Mouse (Mus musculus): ENCODE measurements around the gene Nol6. TPM values are rescaled to one million over a fixed set of nuclear protein-coding genes. Genes with fewer than 3 reads are reported as not detected.
"Not testable (repeated sequence)": the region's sequence is repeated elsewhere in the genome, so short reads cannot be mapped to it uniquely, and the experiment has no call there.

The Nol6 gene
- total RNA-seq, 2 experiments from 2014 or later: 15.3 to 16.3 TPM

DNA sequence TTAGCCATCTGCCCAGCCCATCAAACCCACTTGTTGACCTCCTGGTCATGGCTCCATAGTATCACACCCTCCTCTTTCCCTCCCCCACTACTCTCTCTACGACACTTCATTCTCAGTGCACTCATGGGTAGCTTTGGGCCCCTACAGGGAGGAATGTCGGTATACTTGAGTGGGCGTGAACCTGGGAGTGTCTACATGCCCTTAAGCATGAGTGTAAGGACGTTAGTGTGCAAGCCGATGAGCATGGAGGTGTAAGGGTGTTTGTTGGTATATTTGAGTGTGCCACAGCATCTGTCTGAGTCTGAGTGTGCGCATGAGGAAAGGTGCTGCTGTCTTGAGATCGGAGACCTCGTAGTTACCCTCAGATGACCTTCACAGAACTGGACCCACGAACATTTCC lies 37.3 kb downstream of the Nol6 start:
- DNase-seq (ENCODE audit: low spot score): no peak

- DNase-seq (ENCODE audit: low spot score): no peak
These were observed 39.4 kb downstream of the Nol6 start for GRCm38 (mm10) chr4:41084819-41085218.

- DNase-seq (ENCODE audit: low spot score): not testable (repeated sequence)
These were observed 41.5 kb downstream of the Nol6 start for GRCm38 (mm10) chr4:41082803-41083202.

DNA sequence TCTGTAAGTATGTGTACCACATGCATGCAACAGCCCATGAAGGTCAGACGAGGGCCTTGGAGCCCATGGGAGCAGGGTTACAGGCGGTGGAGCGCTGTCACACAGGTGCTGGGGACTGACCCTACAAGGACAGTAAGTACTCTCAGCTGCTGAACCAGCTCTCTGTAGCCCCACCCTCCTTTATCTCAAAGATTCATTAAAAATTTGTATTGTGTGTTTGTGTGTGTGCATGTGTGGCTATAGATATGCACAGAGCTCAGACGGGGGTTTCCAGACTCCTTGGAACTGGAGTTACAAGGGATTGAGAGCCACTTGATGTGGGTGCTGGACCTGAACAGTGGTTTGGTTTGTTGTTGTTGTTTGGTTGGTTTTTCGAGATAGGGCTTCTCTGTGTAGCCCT lies 42.5 kb downstream of the Nol6 start:
- no peak for DNase-seq (ENCODE audit: low spot score)

- DNase-seq (ENCODE audit: low spot score): no peak
These were observed 45.5 kb downstream of the Nol6 start for GRCm38 (mm10) chr4:41078726-41079125.

DNA sequence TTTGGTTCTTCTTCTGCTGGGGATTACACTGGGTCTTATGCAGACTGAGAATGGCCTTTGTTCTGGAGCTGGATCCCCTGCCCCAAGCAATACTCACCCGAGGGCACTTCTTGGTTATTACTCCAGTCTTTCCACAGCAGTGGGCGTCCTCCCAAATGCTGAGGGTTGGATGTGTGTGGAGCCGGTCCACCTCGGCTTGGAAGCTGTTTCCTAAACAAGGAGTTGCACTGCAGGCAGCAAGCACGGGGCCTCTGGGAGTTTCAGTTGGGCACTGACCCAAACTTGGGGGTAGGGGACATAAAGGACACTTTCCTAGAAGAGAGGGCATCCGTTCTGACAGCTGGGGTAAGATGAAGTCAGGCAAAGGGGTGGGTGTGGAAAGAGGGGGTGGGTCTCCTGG lies 49.8 kb downstream of the Nol6 start:
- DNase-seq (ENCODE audit: low spot score): no peak

DNA sequence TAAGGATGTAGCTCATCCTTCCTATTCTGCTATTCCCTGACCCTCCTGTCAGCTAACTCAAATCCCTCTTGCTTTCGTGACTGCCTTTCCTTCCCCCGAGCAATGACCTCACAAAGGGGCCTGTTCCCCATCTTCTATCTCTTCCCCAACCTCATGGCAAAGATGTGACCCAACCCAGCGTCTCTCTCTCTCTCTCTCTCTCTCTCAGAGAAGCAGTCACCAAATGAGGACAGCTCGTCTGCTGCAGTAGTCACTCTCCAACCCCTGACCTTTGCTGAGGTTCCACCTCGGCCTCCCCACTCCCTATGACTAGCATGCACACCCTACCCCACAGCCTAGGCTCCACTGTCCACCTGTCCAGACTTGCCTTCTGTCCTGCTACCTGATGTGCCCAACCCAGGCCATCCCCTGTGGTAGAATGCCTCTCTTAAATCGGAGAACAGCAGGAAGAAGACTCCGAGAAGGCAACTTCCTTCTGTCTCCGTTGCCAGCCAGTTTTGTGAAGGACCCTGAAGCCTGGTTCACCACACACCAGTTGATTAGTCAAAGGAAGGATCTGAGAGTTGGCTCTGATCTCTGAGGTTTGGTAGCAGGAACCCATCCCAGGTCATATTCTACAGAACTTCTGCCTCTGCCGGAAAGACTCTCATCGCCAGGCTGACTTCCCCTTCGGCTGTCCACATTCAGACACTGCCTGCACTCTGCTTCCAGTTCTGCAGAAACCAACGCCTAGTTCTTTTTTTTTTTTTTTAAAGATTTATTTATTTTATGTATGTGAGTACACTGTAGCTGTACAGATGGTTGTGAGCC lies 51.0 kb downstream of the Nol6 start:
- DNase-seq (ENCODE audit: low spot score): no peak

GRCm38 (mm10) chr4:41071500-41072429 lies 52.5 kb downstream of the Nol6 start:
- no peak for DNase-seq (ENCODE audit: low spot score)

DNA sequence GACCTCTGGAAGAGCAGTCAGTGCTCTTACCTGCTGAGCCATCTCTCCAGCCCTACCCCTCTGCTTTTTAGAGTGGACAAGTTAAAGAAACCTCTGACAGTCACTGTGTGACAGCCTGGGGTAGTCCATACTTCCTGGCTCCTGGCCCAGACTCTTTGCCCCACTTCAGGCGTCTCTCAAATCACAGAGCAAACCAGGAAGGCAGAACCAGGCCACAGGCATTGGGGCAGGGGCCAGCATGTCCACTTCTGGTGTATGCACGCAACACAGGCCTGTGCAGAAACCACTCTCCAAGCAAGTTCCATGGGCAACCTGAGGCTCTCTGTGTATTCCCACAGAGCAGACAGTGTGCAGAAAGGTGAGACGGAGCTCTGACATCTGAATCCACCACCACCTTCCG lies 59.1 kb downstream of the Nol6 start:
- no peak for DNase-seq (ENCODE audit: low spot score)

Other genes starting within 250 kb of the Nol6 start
- not detected for gene Spink4, start 204.4 kb downstream of the Nol6 start, total RNA-seq (2021)
- 100 to 1,000 TPM; 232 to 237 TPM for gene Bag1, start 176.2 kb downstream of the Nol6 start, total RNA-seq (2021)
- 10 to 100 TPM; 23.2 to 25.4 TPM for gene Chmp5, start 176.0 kb downstream of the Nol6 start, total RNA-seq (2021)
- 10 to 100 TPM; 18.8 to 19.5 TPM for gene Nfx1, start 153.5 kb downstream of the Nol6 start, total RNA-seq (2021)
- gene Aqp7, start 76.3 kb downstream of the Nol6 start, total RNA-seq (2021): 10 to 100 TPM in 1 of 2 experiments, 1 to 10 TPM in 1; 6.4 to 10.6 TPM
- not detected for gene Aqp3, start 26.3 kb downstream of the Nol6 start, total RNA-seq (2021)
- gene Ube2r2, start 11.3 kb upstream of the Nol6 start, total RNA-seq (2021): 100 to 1,000 TPM; 154 to 205 TPM
- gene Ubap2, start 150.7 kb upstream of the Nol6 start, total RNA-seq (2021): 10 to 100 TPM; 87.1 to 89.5 TPM
- 10 to 100 TPM; 27.0 to 27.1 TPM for gene Dcaf12, start 190.4 kb upstream of the Nol6 start, total RNA-seq (2021)
- gene Ubap1, start 224.5 kb upstream of the Nol6 start, total RNA-seq (2021): 10 to 100 TPM; 38.5 to 41.8 TPM